In genomic region chr10:117731244-117732101, GRCm38 (mm10) we compare ENCODE assay signal across 8 mouse cellular contexts. TPM values are rescaled to one million over a fixed set of nuclear protein-coding genes. Genes with fewer than 3 reads are reported as not detected.
A peak's percentile ranks its signal among the peaks of the same experiment; 100 is the strongest.
DNase-seq lines count a peak whose midpoint lies in the region; ATAC-seq and TF ChIP-seq lines count a peak whose summit lies in the region.

No protein-coding gene starts in this region.

- intact Hi-C loops in gastrocnemius, adult 2 months (cut with DNase I): no loop called here

- H3K79me2 ChIP-seq in C2C12 (ENCODE audit: control insufficient read depth, insufficient read depth): no peaks in the 10 kb centered on the region

- H3K27me3 ChIP-seq in C2C12 (ENCODE audit: control insufficient read depth, insufficient read depth, insufficient read length): no peaks in the 10 kb centered on the region

- no peak overlapping the region for H3ac ChIP-seq in C2C12 (ENCODE audit: control insufficient read depth, insufficient read length, low read depth)

- TF ChIP-seq CTCF in gastrocnemius, adult 2 months (IDR thresholded peaks at IDR 0.05): peak; percentile 71
- peak; percentile 79 for TF ChIP-seq CTCF in C2C12 (IDR thresholded peaks at IDR 0.05; ENCODE audit: control insufficient read depth, insufficient read depth, insufficient read length)

- H3K79me3 ChIP-seq in C2C12 (ENCODE audit: low read depth): no peaks in the 10 kb centered on the region

- ATAC-seq in megakaryocyte progenitor cell, adult 5-6 weeks (replicated peaks; ENCODE audit: poor library complexity): peak; percentile 77

- peak; percentile 53 for DNase-seq in gastrocnemius, adult 2 months
- DNase-seq in gastrocnemius, adult 8-10 months (ENCODE audit: low spot score in 2 of 2): no peak
- peak; percentile 82 for DNase-seq in adrenal gland, adult 2 months
- DNase-seq in gastrocnemius, postnatal 10 days: peak; percentile 34
- DNase-seq in kidney, postnatal 4 days: peak; percentile 69 to 80
- peak; percentile 54 to 65 for DNase-seq in thymus, postnatal 10 days (ENCODE audit: low spot score in 2 of 2)

- H3K36me3 ChIP-seq in C2C12 (ENCODE audit: control insufficient read depth, insufficient read depth): peaks cover 4% of the 10 kb centered on the region

- H3K4me3 ChIP-seq in gastrocnemius, adult 2 months: no peak overlapping the region
- no peak overlapping the region for H3K4me3 ChIP-seq in C2C12 (ENCODE audit: insufficient read depth, poor library complexity, severe bottlenecking)

- no peak overlapping the region for H3K27ac ChIP-seq in gastrocnemius, adult 2 months

TF ChIP-seq in C2C12, 6 proteins besides CTCF, POLR2A, EP300 and RAD21:
- TF ChIP-seq CEBPB (IDR thresholded peaks at IDR 0.05; ENCODE audit: low read depth) (no peak), MAX (IDR thresholded peaks at IDR 0.05) (no peak), MYOG (IDR thresholded peaks at IDR 0.05; ENCODE audit: control insufficient read depth, extremely low read depth, insufficient read length) (no peak), USF1 (IDR thresholded peaks at IDR 0.05; ENCODE audit: low read depth) (no peak), MYOD1 (IDR thresholded peaks at IDR 0.05; ENCODE audit: control insufficient read depth, insufficient read length, low read depth) (no peak), FOSL1 (IDR thresholded peaks at IDR 0.05; ENCODE audit: insufficient read depth, low read length, poor library complexity, severe bottlenecking) (no peak)

RNA-seq across cellular contexts. Expression of gene Slc35e3, which starts 14.7 kb away (rescaled TPM):
- total RNA-seq in gastrocnemius, adult 2 months (2021): 1 to 10 TPM; 4.6 to 5.1 TPM
- total RNA-seq in gastrocnemius, adult 8-10 months (2022): 1 to 10 TPM; 4.1 to 4.7 (median 4.4) TPM
- polyA plus RNA-seq in C2C12 (2012; fragmentation: generic; extraction: Trizol): 12.8 TPM
- total RNA-seq in adrenal gland, adult 2 months (2021): 10 to 100 TPM; 10.4 to 20.4 TPM
- polyA plus RNA-seq in adrenal gland, adult 2 months (2012; rRNA removed): 9.1 and 9.2 TPM in 2 replicates
- total RNA-seq in gastrocnemius, postnatal 10 days (2021): 1 to 10 TPM; 6.9 to 8.0 TPM
- 7.8 and 16.0 TPM in 2 replicates for total RNA-seq in megakaryocyte progenitor cell, adult 5-6 weeks (2015)
- total RNA-seq in megakaryocyte progenitor cell, adult 5-6 weeks (2017): 9.0 and 14.0 TPM in 2 replicates

RNA-seq across cellular contexts. Expression of gene Mdm2, which starts 20.9 kb away (rescaled TPM):
- 10 to 100 TPM; 49.2 to 49.8 TPM for total RNA-seq in gastrocnemius, adult 2 months (2021)
- total RNA-seq in gastrocnemius, adult 8-10 months (2022): 10 to 100 TPM; 44.3 to 55.1 (median 51.2) TPM
- 36.0 TPM for polyA plus RNA-seq in C2C12 (2012; fragmentation: generic; extraction: Trizol)
- 10 to 100 TPM; 47.0 to 55.4 TPM for total RNA-seq in adrenal gland, adult 2 months (2021)
- polyA plus RNA-seq in adrenal gland, adult 2 months (2012; rRNA removed): 145 and 155 TPM in 2 replicates
- total RNA-seq in gastrocnemius, postnatal 10 days (2021): 10 to 100 TPM; 34.1 to 36.4 TPM
- total RNA-seq in megakaryocyte progenitor cell, adult 5-6 weeks (2015): 68.6 and 74.8 TPM in 2 replicates
- 44.0 and 63.1 TPM in 2 replicates for total RNA-seq in megakaryocyte progenitor cell, adult 5-6 weeks (2017)

Comparison
In these comparisons a context has a peak if more than half of its experiments do, and no peak if none do; other contexts are left out.
1. DNase-seq: peak in gastrocnemius, adult 2 months (single experiment), adrenal gland, adult 2 months (single experiment), gastrocnemius, postnatal 10 days (single experiment), kidney, postnatal 4 days (2 of 2) and thymus, postnatal 10 days (2 of 2); none in gastrocnemius, adult 8-10 months (0 of 2).